Mouse (Mus musculus): ENCODE results near the gene Chd5.

GRCm38 (mm10) chr4:152303172-152303571, 35.3 kb upstream of the Chd5 start:
- TF ChIP-seq CTCF (IDR thresholded peaks at IDR 0.05; ENCODE audit: extremely low read depth, insufficient read depth, low read length) (no peak), POLR2A (IDR thresholded peaks at IDR 0.05; ENCODE audit: extremely low read depth, insufficient read depth, low read length) (no peak)
